Mouse (Mus musculus) heart, adult 18-20 months (tissue): ENCODE measurements around the gene Dmpk. TPM values are rescaled to one million over a fixed set of nuclear protein-coding genes. Genes with fewer than 3 reads are reported as not detected.

Experiments
- DNase-seq, 2 experiments: peaks; one replicate each; pipeline ENCODE4 v3.0.0; 2021 to 2022; ENCODE audit warnings: mixed read lengths in 1 of 2
- total RNA-seq, 2 experiments: library from RNA; stranded (reverse); gene quantifications; 2 replicates each; pipeline ENCODE4 v1.2.3; 2021

Dmpk gene
- total RNA-seq, 2 experiments from 2014 or later, result 503 to 516 TPM

DNA sequence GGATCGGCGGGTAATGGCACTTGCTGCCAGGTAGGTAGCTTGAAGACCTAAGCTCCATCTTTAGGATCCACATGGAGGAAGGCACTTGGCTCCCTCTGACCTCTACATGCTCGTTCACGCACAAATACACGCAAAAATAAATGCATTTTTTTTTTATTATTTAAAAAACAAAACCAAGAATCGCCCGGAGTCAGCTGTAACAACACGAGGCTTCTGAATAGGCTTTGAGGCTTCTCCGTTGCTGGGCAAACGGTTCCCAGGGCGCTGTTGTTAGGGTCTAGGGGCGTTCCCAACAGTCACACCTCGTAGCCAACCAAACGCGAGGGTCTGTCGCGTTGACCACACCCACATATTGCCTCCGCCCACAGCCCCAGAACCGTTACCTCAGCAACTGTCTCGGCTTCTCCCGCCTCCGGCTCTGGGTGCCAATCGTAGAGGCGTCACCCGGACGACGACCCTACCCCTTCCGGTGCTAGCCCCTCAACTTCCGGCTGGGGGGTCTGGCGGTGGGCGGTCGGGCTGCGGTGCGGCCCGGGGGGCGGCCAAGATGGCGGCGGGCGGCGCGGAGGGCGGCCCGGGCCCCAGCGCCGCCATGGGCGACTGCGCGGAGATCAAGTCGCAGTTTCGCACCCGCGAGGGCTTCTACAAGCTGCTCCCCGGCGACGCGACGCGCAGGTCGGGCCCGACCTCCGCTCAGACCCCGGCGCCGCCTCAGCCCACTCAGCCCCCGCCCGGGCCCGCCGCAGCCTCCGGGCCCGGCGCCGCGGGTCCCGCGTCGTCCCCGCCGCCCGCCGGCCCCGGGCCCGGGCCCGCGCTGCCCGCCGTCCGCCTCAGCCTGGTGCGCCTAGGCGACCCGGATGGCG is 7.7 kb upstream of the Dmpk start, which contains the start of gene Dmwd:
Gene Dmwd (plus strand): TSS at position 505 of the 863 bp plus-strand sequence.
- peak; percentile 95 to 97 for DNase-seq

DNA sequence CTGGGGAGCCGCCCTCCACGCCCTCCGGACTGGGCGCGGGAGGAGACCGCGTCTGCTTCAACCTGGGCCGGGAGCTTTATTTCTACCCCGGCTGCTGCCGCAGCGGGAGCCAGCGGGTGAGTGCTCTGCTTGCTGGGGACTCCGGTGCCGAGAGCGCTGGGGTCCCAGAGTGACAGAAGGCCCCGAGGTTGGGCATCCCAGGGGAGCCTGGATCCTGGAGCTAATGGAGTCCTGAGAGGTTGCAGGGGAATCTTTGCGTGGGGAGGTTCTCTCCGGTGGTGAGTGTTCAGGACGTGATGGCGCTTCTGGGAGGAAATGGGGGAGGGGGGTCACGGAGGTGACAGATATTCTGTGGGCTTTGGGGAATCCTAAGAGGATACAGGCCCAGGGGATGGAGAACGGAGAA is 7.1 kb upstream of the Dmpk start:
- peak in 1 of 2 experiments; percentile 50 for DNase-seq

DNA sequence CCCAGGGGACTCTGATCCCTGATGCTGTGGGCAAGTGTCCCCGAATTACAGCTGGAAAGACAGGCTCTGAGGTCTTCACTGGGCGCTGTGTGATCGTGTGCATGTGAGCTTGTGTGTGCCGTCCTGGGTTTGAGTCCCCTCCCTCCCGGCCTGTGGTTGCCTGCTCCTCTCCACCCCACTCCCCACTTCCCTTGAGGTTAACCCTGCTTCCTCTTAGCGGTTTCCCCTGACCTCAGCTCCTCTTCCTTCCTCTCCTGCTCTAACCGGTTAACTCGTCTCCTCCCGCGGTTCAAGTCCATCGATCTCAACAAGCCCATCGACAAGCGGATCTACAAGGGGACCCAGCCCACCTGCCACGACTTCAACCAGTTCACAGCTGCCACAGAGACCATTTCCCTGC is 5.9 kb upstream of the Dmpk start:
- DNase-seq, result peak; percentile 55 to 80

- DNase-seq, result no peak
Measured at GRCm38 (mm10) chr7:19078732-19079131, 4.9 kb upstream of the Dmpk start.

- DNase-seq, result no peak
Measured at GRCm38 (mm10) chr7:19080451-19080950, 3.1 kb upstream of the Dmpk start.

- DNase-seq, result peak in 1 of 2 experiments; percentile 41
Measured at GRCm38 (mm10) chr7:19082171-19082570, 1.5 kb upstream of the Dmpk start.

DNA sequence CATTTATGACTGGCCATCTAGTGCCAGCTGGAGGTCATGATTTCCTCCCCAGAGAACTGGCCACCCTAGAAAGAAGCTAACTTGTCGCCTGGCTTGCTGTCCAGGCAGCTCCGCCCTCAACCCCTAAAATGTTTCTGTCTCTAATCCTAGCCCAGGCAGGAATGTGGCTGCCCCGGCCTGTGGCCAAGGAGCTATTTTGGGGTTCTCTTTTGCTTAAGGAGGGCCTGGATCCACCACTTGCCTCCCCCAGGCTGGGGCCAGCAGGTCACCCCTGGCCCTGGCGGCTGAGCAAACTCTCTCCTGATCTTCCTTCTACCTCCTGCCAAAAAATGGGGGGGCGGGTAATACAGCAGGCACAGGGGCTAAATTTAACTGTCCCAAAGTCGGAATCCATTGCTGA is 553 bp upstream of the Dmpk start:
- DNase-seq, result peak; percentile 87 to 92

DNA sequence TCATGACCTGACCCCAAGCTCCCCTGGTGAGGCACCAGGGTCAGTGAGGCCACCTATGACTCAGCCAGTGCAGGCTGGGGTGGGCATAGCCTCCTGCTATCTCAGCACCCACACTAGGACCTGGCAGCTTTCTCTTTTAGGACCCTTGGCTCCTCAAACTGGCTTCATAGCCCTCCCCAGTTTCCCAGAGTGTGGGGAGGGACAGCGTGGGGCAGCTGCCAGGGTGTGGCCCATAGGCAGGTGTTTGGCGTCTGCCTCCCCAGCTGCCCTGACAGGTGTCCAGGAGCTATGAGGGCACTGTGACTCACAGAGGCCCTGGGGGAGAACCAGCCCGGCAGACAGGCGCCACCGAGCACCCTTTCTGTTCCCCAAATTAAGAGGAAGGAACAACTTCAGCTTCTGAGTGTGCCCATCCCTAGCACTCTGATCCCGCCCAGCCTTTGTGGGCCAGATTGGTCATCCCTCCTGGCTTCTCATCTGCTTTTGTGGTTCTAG is 675 bp downstream of the Dmpk start:
- peak; percentile 55 to 65 for DNase-seq

- DNase-seq, result no peak
Measured at GRCm38 (mm10) chr7:19084921-19085473, 1.3 kb downstream of the Dmpk start.

GRCm38 (mm10) chr7:19085495-19085894 is 1.8 kb downstream of the Dmpk start:
- DNase-seq, result no peak

DNA sequence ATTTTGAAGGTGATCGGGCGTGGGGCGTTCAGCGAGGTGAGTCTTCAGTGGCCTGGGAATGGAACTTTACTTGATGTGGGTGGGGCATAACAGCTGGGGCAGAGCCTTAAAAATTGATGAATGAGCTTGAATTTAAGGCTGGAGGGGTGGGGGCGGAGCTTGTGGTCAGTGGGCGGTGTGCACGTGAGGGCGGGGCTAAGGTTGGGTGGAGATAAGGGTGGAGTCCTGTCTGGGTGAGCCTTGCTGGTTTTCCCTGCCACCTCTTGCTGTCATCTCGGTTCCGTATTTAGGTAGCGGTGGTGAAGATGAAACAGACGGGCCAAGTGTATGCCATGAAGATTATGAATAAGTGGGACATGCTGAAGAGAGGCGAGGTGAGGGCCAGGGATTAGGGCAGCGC is 2.4 kb downstream of the Dmpk start:
- peak; percentile 66 to 75 for DNase-seq

DNA sequence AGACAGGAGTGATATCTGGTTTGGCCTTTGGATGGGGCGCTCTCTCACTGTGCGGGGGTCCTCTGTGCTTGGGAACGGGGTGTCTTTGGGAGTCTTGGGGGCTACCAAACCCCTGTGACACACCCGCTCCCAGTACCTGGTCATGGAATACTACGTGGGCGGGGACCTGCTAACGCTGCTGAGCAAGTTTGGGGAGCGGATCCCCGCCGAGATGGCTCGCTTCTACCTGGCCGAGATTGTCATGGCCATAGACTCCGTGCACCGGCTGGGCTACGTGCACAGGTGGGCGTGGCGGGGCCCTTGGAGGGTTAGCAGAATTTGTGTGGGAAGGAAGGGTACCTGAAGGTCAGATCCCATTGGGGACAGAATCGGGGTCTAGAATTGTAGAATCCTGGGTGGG is 3.1 kb downstream of the Dmpk start:
- no peak for DNase-seq

- DNase-seq, result peak; percentile 64 to 83
Measured at GRCm38 (mm10) chr7:19088813-19089212, 5.2 kb downstream of the Dmpk start.

DNA sequence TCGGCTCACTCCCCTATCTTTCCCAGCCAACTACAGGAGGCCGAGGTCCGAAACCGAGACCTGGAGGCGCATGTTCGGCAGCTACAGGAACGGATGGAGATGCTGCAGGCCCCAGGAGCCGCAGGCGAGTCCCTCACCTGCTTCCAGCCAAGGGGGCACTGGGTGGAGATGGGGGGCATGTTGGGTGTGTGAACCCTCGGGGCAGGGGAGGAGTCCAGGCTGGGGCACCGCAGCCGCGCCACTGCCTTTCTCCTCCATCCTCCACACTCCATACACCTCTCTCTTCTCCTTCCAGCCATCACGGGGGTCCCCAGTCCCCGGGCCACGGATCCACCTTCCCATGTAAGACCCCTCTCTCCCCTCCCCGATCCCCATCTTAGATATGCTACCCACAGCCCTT is 8.3 kb downstream of the Dmpk start:
- DNase-seq, result no peak

GRCm38 (mm10) chr7:19092381-19093173 is 8.9 kb downstream of the Dmpk start:
- DNase-seq, result peak; percentile 79 to 81

- peak; percentile 91 to 92 for DNase-seq
Measured at GRCm38 (mm10) chr7:19093174-19093521, 9.5 kb downstream of the Dmpk start.

DNA sequence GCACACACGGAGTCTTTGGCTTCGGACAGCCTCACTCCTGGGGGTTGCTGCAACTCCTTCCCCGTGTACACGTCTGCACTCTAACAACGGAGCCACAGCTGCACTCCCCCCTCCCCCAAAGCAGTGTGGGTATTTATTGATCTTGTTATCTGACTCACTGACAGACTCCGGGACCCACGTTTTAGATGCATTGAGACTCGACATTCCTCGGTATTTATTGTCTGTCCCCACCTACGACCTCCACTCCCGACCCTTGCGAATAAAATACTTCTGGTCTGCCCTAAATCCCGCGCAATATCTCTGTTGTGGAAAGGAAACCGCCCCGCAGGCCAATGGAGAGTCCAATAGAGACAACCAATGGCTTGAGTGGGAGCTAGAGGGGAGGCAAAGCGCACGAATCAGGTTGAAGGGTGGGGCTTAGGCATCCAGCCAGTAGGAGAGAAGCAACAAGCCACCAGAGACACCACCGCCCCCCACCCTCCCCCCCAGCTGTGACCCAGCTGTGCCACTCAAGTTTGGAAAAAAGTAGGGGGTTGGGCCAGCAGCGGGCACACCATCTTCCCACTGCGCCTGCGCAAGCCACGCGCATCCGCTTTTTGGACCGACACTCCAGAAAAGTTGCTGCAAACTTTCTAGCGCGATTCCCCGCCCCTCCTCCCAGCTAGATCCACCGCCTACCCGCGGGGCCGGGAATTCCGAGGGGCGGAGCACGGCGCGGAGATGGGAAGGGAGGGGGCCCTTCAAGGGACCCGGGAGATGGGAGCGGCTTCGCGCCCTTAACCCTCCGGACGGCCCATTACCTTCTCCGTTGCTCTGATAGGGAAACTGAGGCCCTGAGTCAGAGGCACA is 10.1 kb downstream of the Dmpk start:
- DNase-seq, result peak; percentile 97 to 98

DNA sequence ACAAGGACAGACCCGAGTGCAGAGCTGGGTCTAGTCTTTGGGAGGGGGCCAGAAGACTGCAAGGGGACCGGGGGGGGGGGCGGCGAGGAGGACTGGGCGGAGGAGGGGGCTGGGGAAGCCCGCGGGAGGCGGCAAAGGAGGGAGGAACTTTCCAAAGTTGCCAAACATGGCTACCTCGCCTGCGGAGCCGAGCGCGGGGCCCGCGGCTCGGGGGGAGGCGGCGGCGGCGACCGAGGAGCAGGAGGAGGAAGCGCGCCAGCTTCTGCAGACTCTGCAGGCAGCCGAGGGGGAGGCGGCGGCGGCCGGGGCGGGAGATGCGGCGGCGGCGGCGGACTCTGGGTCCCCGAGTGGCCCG is 10.8 kb downstream of the Dmpk start, which contains the start of gene Six5:
Gene Six5 (plus strand): TSS at position 124 of the 355 bp plus-strand sequence.
- no peak for DNase-seq

DNA sequence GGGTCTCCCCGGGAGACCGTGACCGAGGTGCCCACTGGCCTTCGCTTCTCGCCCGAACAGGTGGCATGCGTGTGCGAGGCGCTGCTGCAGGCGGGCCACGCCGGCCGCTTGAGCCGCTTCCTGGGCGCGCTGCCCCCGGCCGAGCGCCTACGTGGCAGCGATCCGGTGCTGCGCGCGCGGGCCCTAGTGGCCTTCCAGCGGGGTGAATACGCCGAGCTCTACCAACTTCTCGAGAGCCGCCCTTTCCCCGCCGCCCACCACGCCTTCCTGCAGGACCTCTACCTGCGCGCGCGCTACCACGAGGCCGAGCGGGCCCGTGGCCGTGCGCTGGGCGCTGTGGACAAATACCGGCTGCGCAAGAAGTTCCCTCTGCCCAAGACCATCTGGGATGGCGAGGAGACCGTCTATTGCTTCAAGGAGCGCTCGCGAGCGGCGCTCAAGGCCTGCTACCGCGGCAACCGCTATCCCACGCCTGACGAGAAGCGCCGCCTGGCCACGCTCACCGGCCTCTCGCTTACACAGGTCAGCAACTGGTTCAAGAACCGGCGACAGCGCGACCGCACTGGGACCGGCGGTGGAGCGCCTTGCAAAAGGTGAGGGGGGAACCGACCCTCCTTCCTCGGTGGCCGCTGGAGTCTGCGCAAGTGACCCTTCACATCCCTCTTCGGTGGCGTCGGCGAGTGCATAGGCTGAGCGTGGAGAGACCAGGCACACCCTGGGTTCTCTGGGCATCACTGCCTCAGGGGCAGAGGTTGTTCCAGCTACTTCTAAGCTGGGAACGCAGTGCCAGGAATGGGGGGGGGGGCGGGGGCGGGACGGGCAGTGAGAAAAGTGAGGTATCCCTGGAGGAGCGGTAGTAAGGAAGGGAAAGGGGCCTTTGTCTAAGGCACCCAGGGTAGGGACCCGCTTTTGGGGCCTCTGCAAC is 11.4 kb downstream of the Dmpk start:
- DNase-seq, result peak; percentile 59 to 65

- DNase-seq, result peak; percentile 70 to 75
Measured at GRCm38 (mm10) chr7:19095751-19096110, 12.1 kb downstream of the Dmpk start.
